Mouse (Mus musculus): Measurements from ENCODE around the gene Errfi1.

The Errfi1 gene

GRCm38 (mm10) chr4:150917336-150918027 is 63.8 kb downstream of the Errfi1 start:
- Histone ChIP-seq H3K36me3 (ENCODE audit: insufficient read depth, low read length) (no peaks in the 10 kb centered on the region), H3K4me1 (replicated peaks; ENCODE audit: low read depth, low read length) (peaks cover 31% of the 10 kb centered on the region), H3K4me3 (replicated peaks; ENCODE audit: low read length) (no peak overlapping the region), H3K27me3 (ENCODE audit: insufficient read depth, low read length) (no peaks in the 10 kb centered on the region), H3K9me3 (ENCODE audit: low read length) (peaks cover 12% of the 10 kb centered on the region)
- TF ChIP-seq CTCF (conservative IDR thresholded peaks at IDR 0.05; ENCODE audit: low read length) (no peak), NANOG (IDR thresholded peaks at IDR 0.05; ENCODE audit: borderline replicate concordance, low read length) (no peak), POU5F1 (IDR thresholded peaks at IDR 0.05; ENCODE audit: borderline replicate concordance, low read length) (no peak)

Data from E14TG2a.4 (cell line).